Mouse (Mus musculus) liver, embryonic 14.5 days (tissue): Measurements from ENCODE around the gene Tmem184a.

Experiments used
- CTCF ChIP-seq: IDR thresholded peaks from 2 replicates; pipeline ENCODE4 v1.5.1; 2016; ENCODE audit warnings: antibody characterized with exemption, low read depth, control low read depth
- EP300 ChIP-seq: IDR thresholded peaks from 2 replicates; pipeline ENCODE4 v1.6.1; 2016; ENCODE audit warnings: antibody characterized with exemption, low read depth

GRCm38 (mm10) chr5:139756586-139756985 lies 63.1 kb downstream of the Tmem184a start:
- TF ChIP-seq CTCF (no peak), EP300 (no peak)
